Mouse (Mus musculus) macrophage (primary cell): ENCODE measurements around the gene Pitpnm1. TPM values are rescaled to one million over a fixed set of nuclear protein-coding genes. Genes with fewer than 3 reads are reported as not detected.

Experiments
- H3K27ac ChIP-seq: fragments of 350-480 bp; formaldehyde crosslinking; 2 replicates; pipeline ENCODE4 v1.9.0; 2021
- H3K36me3 ChIP-seq: fragments of 350-480 bp; formaldehyde crosslinking; 2 replicates; pipeline ENCODE4 v1.9.0; 2021; ENCODE audit errors: inconsistent target
- H3K4me3 ChIP-seq: fragments of 350-480 bp; formaldehyde crosslinking; 2 replicates; pipeline ENCODE4 v1.9.0; 2021; ENCODE audit errors: inconsistent target
- H3K79me2 ChIP-seq: fragments of 350-480 bp; formaldehyde crosslinking; 2 replicates; pipeline ENCODE4 v1.9.0; 2021; ENCODE audit errors: inconsistent target
- WGBS: methylation state at CpG from one replicate; pipeline ENCODE4 v1.1.7; 2026; ENCODE audit warnings: inconsistent platforms; ENCODE audit not compliant: missing documents; 5-methylcytosine and 5-hydroxymethylcytosine counted together
- polyA plus RNA-seq: library from polyadenylated mRNA; stranded (reverse); fragments of 250-400 nt; gene quantifications from 3 replicates; pipeline ENCODE4 v1.2.4, GENCODE M21; 2018; ENCODE audit warnings: inconsistent platforms

The Pitpnm1 gene
- polyA plus RNA-seq, 1 experiment from 2014 or later, result 14.2 TPM

GRCm38 (mm10) chr19:4080511-4081009 is 19.2 kb upstream of the Pitpnm1 start:
- no peak overlapping the region for H3K4me3 ChIP-seq
- no peaks in the 10 kb centered on the region for H3K79me2 ChIP-seq
- H3K27ac ChIP-seq, result no peak overlapping the region
- H3K36me3 ChIP-seq, result no peaks in the 10 kb centered on the region
- WGBS, result 69% methylated on average over 8 of the region's 8 CpGs

- H3K27ac ChIP-seq, result no peak within 1 kb of the TSS
- no peaks in the 10 kb centered on the region for H3K79me2 ChIP-seq
- WGBS, result 84% methylated on average over 3 of the region's 3 CpGs
- no peaks in the 10 kb centered on the region for H3K36me3 ChIP-seq
- H3K4me3 ChIP-seq, result no peak within 1 kb of the TSS
Measured at GRCm38 (mm10) chr19:4081394-4081793, 18.4 kb upstream of the Pitpnm1 start, which contains the start of gene Cabp2. Gene Cabp2 (plus strand): TSS chr19:4081578.

DNA sequence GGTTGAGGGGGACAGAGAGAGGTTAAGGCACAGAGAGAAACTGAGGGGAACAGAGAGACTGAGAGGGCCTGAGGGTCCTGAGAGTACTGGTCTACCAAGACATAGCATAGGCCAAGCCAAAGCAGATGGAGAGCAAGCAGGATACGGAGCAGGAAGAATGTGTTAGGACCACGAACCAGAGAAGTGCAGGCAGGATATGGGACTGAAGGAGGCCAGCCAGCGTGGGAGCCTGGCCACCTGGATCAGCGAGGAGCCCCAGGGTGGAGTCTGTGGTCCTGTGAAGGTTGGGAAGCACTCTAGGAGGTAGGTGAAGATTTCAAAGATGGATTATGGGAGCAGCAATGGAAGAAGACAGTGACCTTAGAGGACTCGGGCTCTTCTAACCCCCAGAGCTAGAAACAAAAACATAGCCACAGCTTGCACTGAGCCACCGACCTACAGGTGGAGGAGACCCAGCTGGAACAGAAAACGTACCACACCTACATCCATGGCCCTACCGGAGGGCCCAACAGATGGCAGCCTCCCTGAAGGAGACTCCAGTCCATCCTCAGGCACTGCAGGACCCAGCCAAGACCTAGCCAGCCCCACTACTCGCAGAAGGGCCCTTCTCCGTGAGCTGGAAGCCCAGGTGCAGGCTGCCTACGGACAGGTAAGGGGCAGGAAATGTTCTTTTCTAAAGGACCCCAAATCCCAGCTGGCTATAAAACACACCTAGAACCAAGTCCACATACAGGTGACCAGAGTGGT is 17.4 kb upstream of the Pitpnm1 start:
- Histone ChIP-seq H3K4me3 (no peak overlapping the region), H3K27ac (no peak overlapping the region), H3K36me3 (no peaks in the 10 kb centered on the region), H3K79me2 (no peaks in the 10 kb centered on the region)
- WGBS, result 95% methylated on average over 11 of the region's 11 CpGs

GRCm38 (mm10) chr19:4083316-4083715 is 16.5 kb upstream of the Pitpnm1 start:
- Histone ChIP-seq H3K27ac (no peak overlapping the region), H3K36me3 (no peaks in the 10 kb centered on the region), H3K79me2 (no peaks in the 10 kb centered on the region), H3K4me3 (no peak overlapping the region)
- WGBS, result 87% methylated on average over 7 of the region's 7 CpGs

DNA sequence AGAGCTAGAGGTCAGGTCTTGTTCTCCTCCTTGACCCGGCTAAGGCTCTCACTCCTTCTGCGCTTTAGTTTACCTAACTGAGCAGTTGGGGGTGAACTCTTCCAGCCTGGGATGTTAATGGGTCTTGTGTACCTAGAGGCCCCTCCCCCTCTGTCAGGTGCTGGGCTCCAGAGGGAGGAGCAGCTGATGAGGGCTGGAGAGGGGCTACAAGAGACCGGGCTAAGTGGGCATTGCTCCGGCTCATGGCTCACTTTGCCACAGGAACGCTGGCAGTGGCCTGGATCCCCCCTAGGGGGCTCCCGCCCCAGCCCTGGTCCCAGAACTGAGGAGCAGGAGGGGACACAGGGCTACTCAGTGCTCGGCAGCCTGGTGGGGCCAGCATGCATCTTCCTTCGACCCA is 16.0 kb upstream of the Pitpnm1 start:
- H3K27ac ChIP-seq, result no peak overlapping the region
- H3K36me3 ChIP-seq, result no peaks in the 10 kb centered on the region
- H3K4me3 ChIP-seq, result no peak overlapping the region
- 82% methylated on average over 8 of the region's 8 CpGs for WGBS
- H3K79me2 ChIP-seq, result no peaks in the 10 kb centered on the region

GRCm38 (mm10) chr19:4084984-4085383 is 14.8 kb upstream of the Pitpnm1 start:
- H3K36me3 ChIP-seq, result no peaks in the 10 kb centered on the region
- H3K27ac ChIP-seq, result no peak overlapping the region
- H3K4me3 ChIP-seq, result no peak overlapping the region
- H3K79me2 ChIP-seq, result no peaks in the 10 kb centered on the region
- 100% methylated on average over 1 of the region's 1 CpGs for WGBS

- Histone ChIP-seq H3K36me3 (no peaks in the 10 kb centered on the region), H3K79me2 (no peaks in the 10 kb centered on the region), H3K27ac (no peak overlapping the region), H3K4me3 (no peak overlapping the region)
- WGBS, result 90% methylated on average over 15 of the region's 15 CpGs
Measured at GRCm38 (mm10) chr19:4086156-4086555, 13.6 kb upstream of the Pitpnm1 start.

DNA sequence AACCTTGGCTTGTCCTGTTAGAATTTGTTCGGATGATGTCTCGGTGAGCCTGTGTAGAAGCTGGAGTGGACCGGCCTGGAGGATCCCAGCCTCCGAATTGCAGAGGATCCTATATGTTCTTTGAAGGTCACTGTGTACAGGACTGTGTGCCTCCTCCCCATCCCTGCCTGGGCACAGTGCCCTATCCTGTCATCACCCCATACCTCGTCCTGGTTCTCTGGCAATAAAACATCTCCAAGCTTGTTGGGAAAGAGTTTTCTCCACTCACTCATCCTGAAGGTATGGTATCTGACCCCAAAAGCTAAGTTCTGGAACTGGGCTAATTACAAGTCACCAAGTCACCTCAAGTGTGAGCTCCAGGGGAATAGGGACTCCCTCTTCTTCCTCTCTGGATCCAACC is 12.7 kb upstream of the Pitpnm1 start:
- no peaks in the 10 kb centered on the region for H3K36me3 ChIP-seq
- H3K79me2 ChIP-seq, result no peaks in the 10 kb centered on the region
- H3K4me3 ChIP-seq, result no peak overlapping the region
- WGBS, result 81% methylated on average over 4 of the region's 5 CpGs
- H3K27ac ChIP-seq, result no peak overlapping the region

- Histone ChIP-seq H3K36me3 (no peaks in the 10 kb centered on the region), H3K79me2 (no peaks in the 10 kb centered on the region), H3K27ac (no peak overlapping the region), H3K4me3 (no peak overlapping the region)
- WGBS, result 60% methylated on average over 5 of the region's 5 CpGs
Measured at GRCm38 (mm10) chr19:4088146-4088545, 11.7 kb upstream of the Pitpnm1 start.

DNA sequence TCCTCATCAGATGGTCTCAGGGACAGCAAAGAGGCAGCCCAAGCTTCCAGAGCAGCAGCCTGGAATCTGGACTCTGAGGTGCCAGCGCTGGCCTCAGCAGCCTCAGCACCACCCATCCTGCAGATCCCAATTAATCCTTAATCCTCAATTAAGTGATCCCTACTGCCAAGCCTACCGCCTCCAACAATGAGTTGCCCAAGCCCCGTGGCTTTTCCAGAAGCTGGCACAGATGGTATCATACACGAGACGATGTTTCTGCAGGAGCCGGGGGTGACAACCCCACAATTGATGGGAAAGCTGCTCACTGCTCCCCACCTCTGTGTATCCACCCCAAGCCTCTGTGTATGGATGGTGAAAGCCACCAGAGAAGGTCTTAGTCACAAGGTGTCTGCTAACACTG is 10.7 kb upstream of the Pitpnm1 start:
- no peak overlapping the region for H3K4me3 ChIP-seq
- no peaks in the 10 kb centered on the region for H3K36me3 ChIP-seq
- WGBS, result 92% methylated on average over 6 of the region's 6 CpGs
- no peak overlapping the region for H3K27ac ChIP-seq
- no peaks in the 10 kb centered on the region for H3K79me2 ChIP-seq

- 83% methylated on average over 3 of the region's 3 CpGs for WGBS
- H3K4me3 ChIP-seq, result no peak overlapping the region
Measured at GRCm38 (mm10) chr19:4090446-4090845, 9.4 kb upstream of the Pitpnm1 start.

DNA sequence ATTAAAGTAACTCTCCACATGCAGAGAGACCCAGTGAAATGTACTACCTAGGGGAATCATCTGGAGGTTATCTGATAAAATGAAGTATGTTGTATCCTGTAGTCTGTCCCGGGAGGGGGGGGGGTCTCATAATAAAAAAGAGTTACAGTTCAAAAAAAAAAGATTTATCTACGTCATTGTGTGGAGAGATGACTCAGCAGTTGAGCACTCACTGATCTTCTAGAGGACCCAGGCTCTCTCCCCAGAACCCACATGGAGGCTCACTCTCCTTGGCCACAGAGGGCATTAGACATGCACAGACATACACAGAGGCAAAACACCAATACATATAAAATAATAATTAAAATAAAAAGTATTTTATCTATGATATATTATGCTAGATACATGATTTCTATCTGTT is 8.4 kb upstream of the Pitpnm1 start:
- WGBS, result 47% methylated on average over 2 of the region's 2 CpGs

More at GRCm38 (mm10) chr19:4090446-4090845, 9.4 kb upstream of the Pitpnm1 start:
- H3K36me3 ChIP-seq, result no peaks in the 10 kb centered on the region
- no peak overlapping the region for H3K27ac ChIP-seq
- H3K79me2 ChIP-seq, result no peaks in the 10 kb centered on the region

GRCm38 (mm10) chr19:4092750-4093149 is 7.0 kb upstream of the Pitpnm1 start:
- Histone ChIP-seq H3K79me2 (no peaks in the 10 kb centered on the region), H3K27ac (no peak overlapping the region), H3K4me3 (no peak overlapping the region), H3K36me3 (no peaks in the 10 kb centered on the region)
- 69% methylated on average over 3 of the region's 3 CpGs for WGBS

More for the DNA sequence above, 8.4 kb upstream of the Pitpnm1 start:
- Histone ChIP-seq H3K79me2 (no peaks in the 10 kb centered on the region), H3K4me3 (no peak overlapping the region), H3K27ac (no peak overlapping the region), H3K36me3 (no peaks in the 10 kb centered on the region)

- Histone ChIP-seq H3K36me3 (no peaks in the 10 kb centered on the region), H3K27ac (no peak overlapping the region), H3K4me3 (no peak overlapping the region), H3K79me2 (no peaks in the 10 kb centered on the region)
- WGBS, result 81% methylated on average over 7 of the region's 7 CpGs
Measured at GRCm38 (mm10) chr19:4093772-4094171, 6.0 kb upstream of the Pitpnm1 start.

GRCm38 (mm10) chr19:4094348-4094747 is 5.5 kb upstream of the Pitpnm1 start:
- Histone ChIP-seq H3K36me3 (no peaks in the 10 kb centered on the region), H3K4me3 (no peak overlapping the region), H3K27ac (no peak overlapping the region), H3K79me2 (no peaks in the 10 kb centered on the region)
- WGBS, result 92% methylated on average over 3 of the region's 3 CpGs
